In the genomic region with DNA sequence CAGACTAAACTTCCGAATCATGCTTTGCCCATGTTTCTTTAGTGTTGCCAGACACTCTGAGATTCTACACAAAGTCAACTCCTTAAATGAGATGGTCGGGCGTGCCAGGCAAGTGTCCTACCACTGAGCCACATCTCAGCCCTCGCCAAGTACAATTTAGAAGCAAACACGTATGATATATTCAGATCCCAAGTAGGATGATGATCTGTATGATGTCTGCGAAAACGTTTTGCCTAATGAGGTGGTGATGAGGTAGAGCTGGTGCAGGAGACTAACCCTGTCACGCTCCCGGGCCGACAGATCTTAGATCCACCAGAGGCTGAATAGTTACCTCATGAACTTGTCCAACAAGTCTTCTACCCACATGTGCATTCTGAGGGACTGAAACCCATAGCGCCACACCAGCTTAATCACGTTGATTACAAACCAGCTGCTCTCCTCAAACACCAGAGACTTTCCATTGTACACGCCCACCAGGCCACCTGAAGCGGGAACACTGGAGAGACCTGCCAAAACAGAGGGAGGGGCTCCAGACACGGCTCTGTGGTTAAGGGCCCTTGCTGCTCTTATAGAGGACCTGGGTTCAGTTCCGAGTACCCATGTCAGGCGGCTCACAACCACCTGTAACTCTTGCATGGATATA, we compare ENCODE assay signal across 35 mouse cellular contexts. TPM values are rescaled to one million over a fixed set of nuclear protein-coding genes. Genes with fewer than 3 reads are reported as not detected.
DNase-seq lines count a peak whose midpoint lies in the region; ATAC-seq and TF ChIP-seq lines count a peak whose summit lies in the region.
"Had no signal": no experiment of that assay in that cellular context is flagged by ENCODE, and none has a peak within 500 bp of the region (broad histone marks: within the 10 kb centered on the region; RNA-seq: fewer than 3 reads in every experiment).

No protein-coding gene starts in this region.

- H3K4me1 ChIP-seq in heart, embryonic 10.5 days = peaks cover 31% of the 10 kb centered on the region
- H3K4me1 ChIP-seq in heart, adult 2 months (ENCODE audit: control insufficient read depth, insufficient read depth, low read length) = peaks cover 6% of the 10 kb centered on the region; the same call in 1 of the 2 replicates
- peaks cover 33% of the 10 kb centered on the region for H3K4me1 ChIP-seq in midbrain, embryonic 13.5 days (replicated peaks)
- peaks cover 16% of the 10 kb centered on the region for H3K4me1 ChIP-seq in midbrain, embryonic 11.5 days (ENCODE audit: control insufficient read depth, insufficient read depth, low read length)
- H3K4me1 ChIP-seq in stomach, embryonic 16.5 days (ENCODE audit: control insufficient read depth, insufficient read depth, low read length) = peaks cover 26% of the 10 kb centered on the region

- H3K4me3 ChIP-seq in heart, embryonic 10.5 days = no peak overlapping the region
- no peak overlapping the region for H3K4me3 ChIP-seq in heart, adult 2 months
- H3K4me3 ChIP-seq in midbrain, embryonic 13.5 days (replicated peaks) = no peak overlapping the region
- H3K4me3 ChIP-seq in midbrain, embryonic 11.5 days (ENCODE audit: low read depth, low read length) = no peak overlapping the region
- H3K4me3 ChIP-seq in stomach, embryonic 16.5 days (replicated peaks; ENCODE audit: low read length) = no peak overlapping the region

- peak; percentile 71 for DNase-seq in heart, embryonic 10.5 days (ENCODE audit: low spot score)
- no peak for DNase-seq in heart, adult 2 months
- DNase-seq in midbrain, embryonic 11.5 days (ENCODE audit: low spot score, missing footprints) = no peak
- peak; percentile 66 for DNase-seq in fat pad, adult 2 months (ENCODE audit: extremely low read depth, low read depth, low spot score)
- no peak for DNase-seq in layer of hippocampus, postnatal 25 days (ENCODE audit: extremely low spot score in 1 of 2, low spot score in 1 of 2)
- DNase-seq: adrenal gland, adult 2 months; adrenal gland, postnatal 36 days; B cell, adult 2 months; cerebellum, adult 18-20 months; cerebellum, postnatal 25 days; kidney, adult 18-20 months; kidney, postnatal 36 days; lung, embryonic 14.5 days; right cerebral cortex, adult 18-20 months; spleen, adult 18-20 months had no signal

- no peaks in the 10 kb centered on the region for H3K27me3 ChIP-seq in heart, embryonic 10.5 days (ENCODE audit: insufficient read depth, poor library complexity, severe bottlenecking)
- H3K27me3 ChIP-seq in heart, adult 2 months (ENCODE audit: control insufficient read depth, insufficient read depth, low read length) = no peaks in the 10 kb centered on the region
- H3K27me3 ChIP-seq in midbrain, embryonic 13.5 days = peaks cover 4% of the 10 kb centered on the region
- no peaks in the 10 kb centered on the region for H3K27me3 ChIP-seq in midbrain, embryonic 11.5 days (ENCODE audit: control insufficient read depth, insufficient read depth, low read length)
- H3K27me3 ChIP-seq in stomach, embryonic 16.5 days (ENCODE audit: control insufficient read depth, insufficient read depth, low read length) = no peaks in the 10 kb centered on the region

- no peak overlapping the region for H3K9ac ChIP-seq in heart, adult 2 months (ENCODE audit: low read depth, low read length)
- no peak overlapping the region for H3K9ac ChIP-seq in midbrain, embryonic 13.5 days (replicated peaks)
- H3K9ac ChIP-seq in midbrain, embryonic 11.5 days (ENCODE audit: low read length) = no peak overlapping the region
- no peak overlapping the region for H3K9ac ChIP-seq in stomach, embryonic 16.5 days (ENCODE audit: low read length)
- H3K9ac ChIP-seq: lung, embryonic 14.5 days had no signal

- H3K36me3 ChIP-seq in heart, embryonic 10.5 days = peaks cover 37% of the 10 kb centered on the region
- H3K36me3 ChIP-seq in heart, adult 2 months (ENCODE audit: control insufficient read depth, insufficient read depth, low read length) = no peaks in the 10 kb centered on the region; the same call in 1 of the 2 replicates
- peaks cover 48% of the 10 kb centered on the region for H3K36me3 ChIP-seq in midbrain, embryonic 13.5 days
- peaks cover 27% of the 10 kb centered on the region for H3K36me3 ChIP-seq in midbrain, embryonic 11.5 days (ENCODE audit: control insufficient read depth, insufficient read depth, low read length)
- peaks cover 22% of the 10 kb centered on the region; the same call in 1 of the 2 replicates for H3K36me3 ChIP-seq in stomach, embryonic 16.5 days (ENCODE audit: control insufficient read depth, insufficient read depth, low read length)

- 88% methylated on average over 17 of the region's 17 CpGs for WGBS in heart, embryonic 10.5 days
- WGBS in heart, adult 2 months = 93% methylated on average over 17 of the region's 17 CpGs
- 94% methylated on average over 17 of the region's 17 CpGs for WGBS in midbrain, embryonic 13.5 days
- 93% methylated on average over 17 of the region's 17 CpGs for WGBS in midbrain, embryonic 11.5 days
- 78% methylated on average over 17 of the region's 17 CpGs for WGBS in stomach, embryonic 16.5 days

- peak overlapping the region; percentile 76; the same call in 1 of the 2 replicates for H3K4me2 ChIP-seq in midbrain, embryonic 13.5 days (replicated peaks)
- H3K4me2 ChIP-seq in midbrain, embryonic 11.5 days = no peak overlapping the region
- H3K4me2 ChIP-seq in stomach, embryonic 16.5 days (ENCODE audit: low read depth, low read length) = peak overlapping the region; percentile 92; the same call in 1 of the 2 replicates

- intact Hi-C loops in heart, adult 2 months (cut with DNase I) = no loop called here

- TF ChIP-seq CTCF in heart, adult 2 months (IDR thresholded peaks at IDR 0.05) = no peak

- no peaks in the 10 kb centered on the region for H3K9me3 ChIP-seq in heart, embryonic 10.5 days
- no peaks in the 10 kb centered on the region for H3K9me3 ChIP-seq in midbrain, embryonic 13.5 days
- no peaks in the 10 kb centered on the region for H3K9me3 ChIP-seq in midbrain, embryonic 11.5 days (ENCODE audit: control insufficient read depth, low read length)
- no peaks in the 10 kb centered on the region for H3K9me3 ChIP-seq in stomach, embryonic 16.5 days (replicated peaks; ENCODE audit: control insufficient read depth, low read length)
- H3K9me3 ChIP-seq: forebrain, embryonic 10.5 days; midbrain, embryonic 10.5 days had no signal

- ATAC-seq in midbrain, embryonic 13.5 days = no peak
- ATAC-seq in midbrain, embryonic 11.5 days (ENCODE audit: low FRiP score) = no peak
- no peak for ATAC-seq in stomach, embryonic 16.5 days (ENCODE audit: insufficient read depth, low FRiP score)
- ATAC-seq: activated CD4-positive, CD25-positive, alpha-beta regulatory T cell, adult 4 months; forebrain, embryonic 16.5 days; hindbrain, embryonic 16.5 days had no signal

- H3K27ac ChIP-seq in heart, embryonic 10.5 days = no peak overlapping the region
- H3K27ac ChIP-seq in heart, adult 2 months = no peak overlapping the region
- H3K27ac ChIP-seq in midbrain, embryonic 13.5 days = no peak overlapping the region
- no peak overlapping the region for H3K27ac ChIP-seq in midbrain, embryonic 11.5 days (ENCODE audit: low read depth, low read length)
- H3K27ac ChIP-seq in stomach, embryonic 16.5 days (ENCODE audit: low read length) = peak overlapping the region; percentile 43
- H3K27ac ChIP-seq: forebrain, embryonic 10.5 days; layer of hippocampus, adult 2 months; limb, embryonic 13.5 days; midbrain, embryonic 10.5 days had no signal

- no peak for TF ChIP-seq EP300 in heart, adult 2 months (IDR thresholded peaks at IDR 0.05; ENCODE audit: insufficient read depth, low read depth, low read length)

- no peaks in the 10 kb centered on the region for H3K79me2 ChIP-seq in heart, adult 2 months (replicated peaks; ENCODE audit: control insufficient read depth, insufficient read depth, low read length)

- no peak for TF ChIP-seq POLR2A in heart, adult 2 months (IDR thresholded peaks at IDR 0.05; ENCODE audit: insufficient read depth, low read depth, low read length)

RNA-seq across cellular contexts. Expression of a gene that starts 2.8 kb away (rescaled TPM):
- polyA plus RNA-seq in heart, embryonic 10.5 days (2016; fragmentation: Nextera tagmentation; extraction: Ambion mirVana) = 55.4 and 57.8 TPM in 2 replicates
- 10 to 100 TPM; 69.6 to 82.5 TPM for total RNA-seq in heart, adult 2 months (2021)
- 30.3 and 55.6 TPM in 2 replicates for polyA plus RNA-seq in heart, adult 2 months (2012; rRNA removed)
- 114 and 122 TPM in 2 replicates for polyA plus RNA-seq in midbrain, embryonic 13.5 days (2015; fragmentation: Nextera tagmentation; extraction: Ambion mirVana)
- 107 and 119 TPM in 2 replicates for polyA plus RNA-seq in midbrain, embryonic 11.5 days (2014; fragmentation: Nextera tagmentation; extraction: Ambion mirVana)
- polyA plus RNA-seq in stomach, embryonic 16.5 days (2015; fragmentation: Nextera tagmentation; extraction: Ambion mirVana) = 119 and 131 TPM in 2 replicates
- total RNA-seq in layer of hippocampus, postnatal 25 days (2021) = 100 to 1,000 TPM in 1 of 2 experiments, 10 to 100 TPM in 1; 96.7 to 126 TPM

RNA-seq across cellular contexts. Expression of a gene that starts 9.8 kb away (rescaled TPM):
- polyA plus RNA-seq in heart, embryonic 10.5 days (2016; fragmentation: Nextera tagmentation; extraction: Ambion mirVana) = 144 and 177 TPM in 2 replicates
- total RNA-seq in heart, adult 2 months (2021) = 10 to 100 TPM; 22.4 to 23.7 TPM
- polyA plus RNA-seq in heart, adult 2 months (2012; rRNA removed) = 13.1 and 27.9 TPM in 2 replicates
- polyA plus RNA-seq in midbrain, embryonic 13.5 days (2015; fragmentation: Nextera tagmentation; extraction: Ambion mirVana) = 401 and 405 TPM in 2 replicates
- polyA plus RNA-seq in midbrain, embryonic 11.5 days (2014; fragmentation: Nextera tagmentation; extraction: Ambion mirVana) = 241 and 255 TPM in 2 replicates
- 135 and 151 TPM in 2 replicates for polyA plus RNA-seq in stomach, embryonic 16.5 days (2015; fragmentation: Nextera tagmentation; extraction: Ambion mirVana)
- 100 to 1,000 TPM; 114 to 168 TPM for total RNA-seq in layer of hippocampus, postnatal 25 days (2021)

RNA-seq across cellular contexts. Expression of a gene that starts 23.1 kb away (rescaled TPM):
- 410 and 487 TPM in 2 replicates for polyA plus RNA-seq in heart, embryonic 10.5 days (2016; fragmentation: Nextera tagmentation; extraction: Ambion mirVana)
- total RNA-seq in heart, adult 2 months (2021) = 10 to 100 TPM; 41.9 to 42.0 TPM
- 22.7 and 32.3 TPM in 2 replicates for polyA plus RNA-seq in heart, adult 2 months (2012; rRNA removed)
- 599 and 627 TPM in 2 replicates for polyA plus RNA-seq in midbrain, embryonic 13.5 days (2015; fragmentation: Nextera tagmentation; extraction: Ambion mirVana)
- polyA plus RNA-seq in midbrain, embryonic 11.5 days (2014; fragmentation: Nextera tagmentation; extraction: Ambion mirVana) = 658 and 748 TPM in 2 replicates
- 427 and 445 TPM in 2 replicates for polyA plus RNA-seq in stomach, embryonic 16.5 days (2015; fragmentation: Nextera tagmentation; extraction: Ambion mirVana)
- 10 to 100 TPM; 77.8 to 78.4 TPM for total RNA-seq in layer of hippocampus, postnatal 25 days (2021)

RNA-seq across cellular contexts. Expression of a gene that starts 28.8 kb away (rescaled TPM):
- 148 and 182 TPM in 2 replicates for polyA plus RNA-seq in heart, embryonic 10.5 days (2016; fragmentation: Nextera tagmentation; extraction: Ambion mirVana)
- 10 to 100 TPM; 29.3 TPM for total RNA-seq in heart, adult 2 months (2021)
- 15.8 and 22.7 TPM in 2 replicates for polyA plus RNA-seq in heart, adult 2 months (2012; rRNA removed)
- 134 and 137 TPM in 2 replicates for polyA plus RNA-seq in midbrain, embryonic 13.5 days (2015; fragmentation: Nextera tagmentation; extraction: Ambion mirVana)
- polyA plus RNA-seq in midbrain, embryonic 11.5 days (2014; fragmentation: Nextera tagmentation; extraction: Ambion mirVana) = 147 and 152 TPM in 2 replicates
- polyA plus RNA-seq in stomach, embryonic 16.5 days (2015; fragmentation: Nextera tagmentation; extraction: Ambion mirVana) = 120 and 128 TPM in 2 replicates
- total RNA-seq in layer of hippocampus, postnatal 25 days (2021) = 10 to 100 TPM; 32.8 TPM

RNA-seq across cellular contexts. Expression of a gene that starts 32.3 kb away (rescaled TPM):
- polyA plus RNA-seq in heart, embryonic 10.5 days (2016; fragmentation: Nextera tagmentation; extraction: Ambion mirVana) = 1.1 TPM in 1 of 2 replicates, not detected in the other
- not detected for total RNA-seq in heart, adult 2 months (2021)
- polyA plus RNA-seq in heart, adult 2 months (2012; rRNA removed) = not detected in 2 replicates
- polyA plus RNA-seq in midbrain, embryonic 13.5 days (2015; fragmentation: Nextera tagmentation; extraction: Ambion mirVana) = not detected in 2 replicates
- not detected in 2 replicates for polyA plus RNA-seq in midbrain, embryonic 11.5 days (2014; fragmentation: Nextera tagmentation; extraction: Ambion mirVana)
- not detected in 2 replicates for polyA plus RNA-seq in stomach, embryonic 16.5 days (2015; fragmentation: Nextera tagmentation; extraction: Ambion mirVana)
- 1 to 10 TPM in 1 of 2 experiments, under 1 TPM in 1; 0.92 to 3.0 TPM for total RNA-seq in layer of hippocampus, postnatal 25 days (2021)
- total RNA-seq: adrenal gland, postnatal 36 days; gastrocnemius, postnatal 4 days; hematopoietic stem cell, adult 5-6 weeks; layer of hippocampus, adult 2 months; left cerebral cortex, postnatal 36 days; megakaryocyte progenitor cell, adult 5-6 weeks had no signal
- polyA plus RNA-seq: activated CD4-positive, CD25-positive, alpha-beta regulatory T cell, adult 4 months; embryonic facial prominence, embryonic 11.5 days; forebrain, embryonic 16.5 days; heart, embryonic 11.5 days; heart, postnatal 0 days; hindbrain, embryonic 16.5 days; intestine, embryonic 14.5 days; kidney, embryonic 16.5 days; limb, embryonic 13.5 days; liver, embryonic 11.5 days; neural tube, embryonic 11.5 days had no signal

Comparison
In these comparisons a context has a peak if more than half of its experiments do, and no peak if none do; other contexts are left out.
1. DNase-seq: peak in heart, embryonic 10.5 days (single experiment) and fat pad, adult 2 months (single experiment); none in heart, adult 2 months (0 of 2), midbrain, embryonic 11.5 days (single experiment) and layer of hippocampus, postnatal 25 days (0 of 2).
2. RNA of a gene that starts 23.1 kb away (polyA plus RNA-seq): 658 to 748 TPM in midbrain, embryonic 11.5 days, 599 to 627 TPM in midbrain, embryonic 13.5 days, 410 to 487 TPM in heart, embryonic 10.5 days and 427 to 445 TPM in stomach, embryonic 16.5 days; 22.7 to 32.3 TPM in heart, adult 2 months; every median in the first group is over 10 times any median in the second.